Mouse (Mus musculus): ENCODE results near the gene Emcn. TPM values are rescaled to one million over a fixed set of nuclear protein-coding genes. Genes with fewer than 3 reads are reported as not detected.

Emcn gene
- total RNA-seq (2021), result 10 to 100 TPM in 1 of 2 experiments, 1 to 10 TPM in 1; 8.4 to 10.8 TPM

DNA sequence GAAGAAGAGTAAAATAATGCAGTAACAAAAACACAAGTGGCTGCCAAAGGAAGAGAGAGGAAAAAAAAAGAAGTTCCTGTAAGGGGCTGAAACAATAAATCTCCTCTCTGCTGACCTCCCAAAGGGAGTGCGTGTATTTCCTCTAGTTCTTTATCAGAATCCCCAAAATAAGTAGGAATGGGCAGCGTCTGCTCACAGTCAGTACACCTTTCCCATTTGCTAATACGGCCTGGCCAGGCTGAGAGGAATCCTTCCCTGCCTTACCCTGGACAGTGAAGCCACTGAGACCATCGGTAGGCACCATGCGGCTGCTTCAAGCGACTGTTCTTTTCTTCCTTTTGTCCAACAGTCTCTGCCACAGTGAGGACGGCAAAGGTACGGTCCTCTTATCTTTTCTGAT, at the start of gene Emcn:
Gene Emcn, plus strand, starts transcription at position 130 of the 400 bp plus-strand sequence.
- intact Hi-C loops (cut with DNase I), result no loop called here
- DNase-seq (ENCODE audit: low spot score in 2 of 2), result no peak

DNA sequence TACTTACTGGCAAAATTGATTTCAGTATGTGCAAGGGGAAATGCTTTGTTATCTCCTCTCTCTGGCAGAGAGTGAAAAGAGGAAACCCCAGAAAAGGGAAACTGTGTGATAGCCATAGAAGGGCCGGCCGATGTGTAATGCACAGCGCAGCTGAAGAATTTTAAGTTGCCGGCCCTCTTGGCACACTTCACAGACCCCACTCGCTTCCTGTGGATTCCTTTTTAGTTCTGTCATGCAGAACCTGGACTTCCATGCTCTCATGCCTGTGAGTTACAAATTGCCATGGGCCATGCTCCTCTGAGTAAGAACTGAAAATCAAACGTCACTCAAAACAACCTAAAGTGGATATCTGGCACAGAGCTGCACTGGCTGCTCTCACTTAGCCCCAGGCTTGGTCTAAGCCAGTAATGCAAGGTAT, 47.7 kb upstream of the Emcn start:
- intact Hi-C loops (cut with DNase I), result no loop called here

DNA sequence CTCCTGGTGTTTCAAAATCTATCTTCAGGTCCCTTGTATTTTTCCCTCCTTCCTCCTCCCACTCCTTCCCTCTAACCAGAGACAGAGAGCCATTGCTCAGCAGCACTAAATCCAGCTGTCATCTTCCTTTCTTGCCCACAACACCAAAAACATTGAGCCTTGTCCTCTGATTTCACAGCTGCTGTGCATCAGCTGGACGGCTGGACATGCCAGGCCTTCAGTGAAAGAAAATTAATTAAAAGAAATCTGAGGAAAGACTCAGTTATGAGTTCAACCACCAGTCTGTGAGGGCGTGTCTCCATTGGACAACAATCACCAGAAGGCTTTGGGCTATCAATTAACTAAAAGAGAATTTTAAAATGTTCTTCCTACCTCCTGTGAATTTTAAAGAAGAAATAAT, 42.6 kb upstream of the Emcn start:
- intact Hi-C loops (cut with DNase I), result no loop called here
- DNase-seq (ENCODE audit: low spot score in 2 of 2), result no peak

More for the DNA sequence above, 47.7 kb upstream of the Emcn start:
- DNase-seq (ENCODE audit: low spot score in 2 of 2), result no peak

- DNase-seq (ENCODE audit: low spot score in 2 of 2), result no peak
- intact Hi-C loops (cut with DNase I), result no loop called here
These were observed 40.7 kb upstream of the Emcn start for GRCm38 (mm10) chr3:137300210-137300609.

DNA sequence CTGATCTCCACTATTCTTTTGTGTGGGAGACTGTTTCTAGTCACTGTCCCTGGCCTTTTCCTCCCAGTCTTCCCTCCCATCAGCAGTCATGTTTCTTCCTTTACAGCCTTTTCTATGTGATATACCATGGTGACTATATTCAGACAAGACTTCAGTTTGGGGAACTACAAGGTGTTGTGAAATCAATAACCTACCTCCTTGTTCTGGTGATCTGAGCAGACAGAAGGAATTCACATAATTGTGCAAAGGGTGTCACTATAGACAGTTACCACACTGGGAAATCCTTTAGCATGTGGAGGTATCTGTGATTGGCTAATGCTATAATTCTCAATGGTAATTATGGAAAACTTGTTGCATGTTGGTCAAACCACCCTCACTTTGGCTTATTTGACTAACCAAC, 39.7 kb upstream of the Emcn start:
- no peak for DNase-seq (ENCODE audit: low spot score in 2 of 2)
- intact Hi-C loops (cut with DNase I), result no loop called here

DNA sequence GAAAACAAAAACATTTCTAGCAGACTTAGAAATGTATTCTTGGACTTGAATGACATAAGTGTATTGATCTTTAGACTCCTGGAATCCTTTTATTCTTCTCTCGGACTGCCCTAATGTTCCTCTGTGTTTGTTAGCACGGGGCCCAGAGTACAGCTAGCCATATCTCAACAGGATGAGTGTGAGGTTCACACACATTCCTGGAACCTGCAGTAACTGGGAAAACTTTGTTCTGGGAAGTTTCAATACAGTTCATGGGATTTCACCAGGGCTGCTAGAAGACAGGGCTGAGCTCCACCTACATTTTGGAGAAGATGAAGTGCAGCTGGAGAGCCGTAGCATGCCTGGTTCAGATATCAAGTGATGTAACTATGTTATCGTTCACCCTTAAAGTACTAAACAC, 38.1 kb upstream of the Emcn start:
- DNase-seq (ENCODE audit: low spot score in 2 of 2), result no peak
- intact Hi-C loops (cut with DNase I), result no loop called here

DNA sequence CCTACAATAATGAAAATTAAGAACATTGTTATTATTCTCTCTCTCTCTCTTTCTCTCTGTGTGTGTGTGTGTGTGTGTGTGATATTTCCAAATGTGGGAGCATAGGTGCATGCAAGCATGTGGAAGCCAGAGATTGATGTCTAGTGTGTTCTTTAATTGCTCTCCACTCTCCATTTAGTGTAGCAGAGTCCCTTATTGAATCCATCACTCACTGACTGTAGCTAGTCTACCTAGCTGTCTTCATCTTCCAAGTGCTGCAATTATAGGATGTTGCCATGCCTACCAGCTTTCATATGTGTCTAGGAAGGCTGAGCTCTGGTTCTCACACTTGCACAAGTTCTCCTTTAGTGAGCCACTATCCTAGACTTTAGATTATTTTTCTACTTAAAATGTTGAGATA, 30.9 kb upstream of the Emcn start:
- DNase-seq (ENCODE audit: low spot score in 2 of 2), result no peak
- intact Hi-C loops (cut with DNase I), result no loop called here

GRCm38 (mm10) chr3:137312540-137312939, 28.3 kb upstream of the Emcn start:
- intact Hi-C loops (cut with DNase I), result no loop called here
- no peak for DNase-seq (ENCODE audit: low spot score in 2 of 2)

DNA sequence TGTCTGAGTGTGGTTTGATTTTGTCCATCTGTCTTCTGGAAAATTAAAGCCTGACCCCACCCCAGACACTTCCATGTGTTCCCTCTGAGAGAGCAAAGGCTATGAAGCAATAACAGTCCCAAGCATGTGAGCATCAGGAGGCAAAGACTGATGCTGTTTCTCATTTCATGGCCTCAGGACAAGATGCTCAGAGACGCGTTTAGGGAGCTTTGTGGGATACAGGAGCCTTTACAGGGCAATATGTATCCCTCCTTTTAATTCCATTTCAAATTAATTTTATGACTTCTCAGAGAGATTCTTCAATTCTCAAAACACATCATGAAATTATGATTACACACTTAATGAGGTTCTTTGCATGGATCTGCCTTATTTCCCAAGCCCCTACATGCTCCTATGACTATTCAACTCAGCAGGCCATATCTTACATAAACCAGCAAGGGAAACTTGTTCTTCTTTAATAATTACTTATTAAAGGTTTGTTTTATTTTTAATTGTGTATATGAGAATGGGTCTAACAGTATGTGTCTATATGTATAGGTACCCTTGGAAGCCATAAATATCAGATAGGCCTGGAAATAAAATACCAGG, 27.0 kb upstream of the Emcn start:
- intact Hi-C loops (cut with DNase I), result no loop called here
- no peak for DNase-seq (ENCODE audit: low spot score in 2 of 2)

GRCm38 (mm10) chr3:137318371-137318770, 22.5 kb upstream of the Emcn start:
- intact Hi-C loops (cut with DNase I), result no loop called here
- DNase-seq (ENCODE audit: low spot score in 2 of 2), result no peak

DNA sequence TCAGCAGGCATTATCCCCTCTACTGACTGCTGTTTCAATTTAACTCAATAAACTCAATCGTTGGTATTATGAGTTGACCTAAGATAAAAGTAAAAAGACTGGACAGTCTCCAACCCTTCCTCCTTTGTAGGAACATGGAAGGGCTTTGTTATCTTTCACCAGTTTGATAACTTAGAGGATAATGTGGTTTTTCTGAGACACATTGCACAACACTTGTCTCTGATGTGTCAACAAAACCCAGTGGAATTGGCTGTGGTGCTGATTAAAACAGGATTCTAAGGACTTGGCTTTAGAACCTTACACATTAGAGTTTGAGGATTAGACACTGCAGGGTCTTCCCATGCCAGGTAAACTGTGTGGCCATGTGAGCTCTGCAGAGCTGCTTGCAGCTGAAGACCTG, 20.9 kb upstream of the Emcn start:
- intact Hi-C loops (cut with DNase I), result no loop called here
- DNase-seq (ENCODE audit: low spot score in 2 of 2), result no peak

DNA sequence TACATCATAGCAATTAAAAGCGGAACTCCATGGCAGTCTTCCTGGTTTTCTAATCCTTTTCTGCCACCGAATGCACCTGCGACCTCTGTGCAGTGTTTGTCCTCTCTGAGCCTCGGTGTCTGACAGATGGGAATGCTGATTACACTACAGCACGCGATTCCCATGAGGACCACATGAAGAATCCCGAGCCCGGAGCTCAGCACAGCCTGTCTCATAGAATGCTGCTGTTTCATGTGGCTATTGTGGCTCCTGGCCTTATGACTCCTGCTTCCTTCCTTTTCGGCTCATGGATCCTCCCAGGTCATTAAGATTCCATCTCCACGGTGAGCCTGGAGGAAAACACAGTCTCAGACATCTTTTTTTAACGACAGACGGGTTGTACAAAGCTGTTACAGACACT, 18.6 kb upstream of the Emcn start:
- no peak for DNase-seq (ENCODE audit: low spot score in 2 of 2)
- intact Hi-C loops (cut with DNase I), result no loop called here

GRCm38 (mm10) chr3:137329898-137330297, 11.0 kb upstream of the Emcn start:
- no peak for DNase-seq (ENCODE audit: low spot score in 2 of 2)
- intact Hi-C loops (cut with DNase I), result no loop called here

DNA sequence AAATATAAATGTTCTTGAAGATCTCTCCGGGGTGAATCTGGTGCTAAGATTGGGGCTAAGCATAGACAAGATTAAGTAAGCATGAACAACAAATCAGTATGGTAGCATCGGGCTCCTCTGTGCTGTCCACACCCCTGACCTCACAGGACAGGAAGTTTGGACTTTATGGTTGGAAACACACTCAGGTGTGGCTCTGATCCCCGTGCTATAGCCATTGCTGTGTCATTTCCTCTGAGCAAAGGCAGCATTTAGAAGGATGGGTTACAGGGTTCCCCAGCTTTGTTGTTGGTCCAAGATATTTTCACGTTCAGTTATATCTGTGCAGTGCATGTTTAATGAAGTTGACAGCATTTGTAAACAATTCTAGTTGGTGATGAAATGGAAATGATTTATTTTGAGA, 9.9 kb upstream of the Emcn start:
- intact Hi-C loops (cut with DNase I), result no loop called here
- DNase-seq (ENCODE audit: low spot score in 2 of 2), result no peak

GRCm38 (mm10) chr3:137332531-137332930, 8.3 kb upstream of the Emcn start:
- intact Hi-C loops (cut with DNase I), result no loop called here
- no peak for DNase-seq (ENCODE audit: low spot score in 2 of 2)

DNA sequence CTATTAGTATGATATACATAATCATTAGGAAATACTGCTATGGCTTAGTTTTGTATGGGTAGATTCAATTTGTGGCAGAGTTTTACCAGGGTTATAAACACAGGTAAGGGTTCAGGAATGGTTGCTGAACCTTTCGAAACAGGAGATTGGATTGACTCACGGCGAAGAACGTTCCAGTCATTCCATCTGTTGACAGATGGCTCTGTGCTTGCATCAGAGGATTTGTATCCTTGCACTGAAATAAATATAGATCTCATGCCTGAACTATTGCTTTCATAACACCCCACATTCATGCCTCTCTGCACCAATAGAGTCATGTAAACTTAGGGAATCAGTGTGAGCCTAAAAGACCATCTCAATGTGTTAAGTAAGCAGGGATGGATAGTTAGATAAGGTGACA, 4.9 kb upstream of the Emcn start:
- DNase-seq (ENCODE audit: low spot score in 2 of 2), result no peak
- intact Hi-C loops (cut with DNase I), result no loop called here

DNA sequence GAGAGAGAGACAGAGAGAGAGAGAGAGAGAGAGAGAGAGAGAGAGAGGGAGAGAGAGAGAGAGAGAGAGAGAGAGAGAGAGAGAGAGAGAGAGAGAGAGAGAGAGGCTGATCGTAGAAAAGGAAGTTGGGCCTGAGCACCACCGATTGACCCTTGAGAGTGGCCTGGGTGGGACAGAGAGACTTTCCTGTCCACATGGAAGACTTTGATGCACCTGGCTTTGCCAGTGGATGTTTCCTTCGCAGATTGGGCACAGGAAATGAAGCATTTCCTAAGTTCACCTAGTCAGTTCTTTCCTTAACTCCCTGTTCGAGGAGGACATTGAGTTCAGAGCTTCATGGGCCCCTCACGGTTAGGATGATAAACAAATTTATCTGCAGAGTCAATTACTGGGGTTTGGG, 2.6 kb downstream of the Emcn start:
- DNase-seq (ENCODE audit: low spot score in 2 of 2), result no peak
- intact Hi-C loops (cut with DNase I), result no loop called here

DNA sequence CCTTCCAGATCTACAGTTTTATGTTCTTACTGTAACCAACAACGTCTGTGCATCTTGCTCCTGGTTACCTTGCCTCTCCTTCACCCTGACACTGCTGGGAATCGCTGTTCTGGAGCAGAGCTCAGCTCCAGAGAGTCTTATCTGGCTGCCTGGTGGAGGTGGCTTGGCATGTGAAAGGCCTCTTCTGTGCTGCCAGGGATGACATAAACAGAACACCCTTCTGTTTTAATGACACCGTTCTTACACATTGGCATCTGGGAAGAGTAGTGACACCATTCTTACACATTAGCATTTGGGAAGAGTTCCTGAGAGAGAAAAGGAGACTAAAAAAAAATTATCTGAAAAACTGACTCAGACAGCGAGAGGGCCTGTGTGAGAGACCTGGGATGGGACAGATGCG, 11.0 kb downstream of the Emcn start:
- intact Hi-C loops (cut with DNase I), result no loop called here
- DNase-seq (ENCODE audit: low spot score in 2 of 2), result peak in 1 of 2 experiments; percentile 57

GRCm38 (mm10) chr3:137356697-137357096, 15.8 kb downstream of the Emcn start:
- intact Hi-C loops (cut with DNase I), result no loop called here
- DNase-seq (ENCODE audit: low spot score in 2 of 2), result no peak

DNA sequence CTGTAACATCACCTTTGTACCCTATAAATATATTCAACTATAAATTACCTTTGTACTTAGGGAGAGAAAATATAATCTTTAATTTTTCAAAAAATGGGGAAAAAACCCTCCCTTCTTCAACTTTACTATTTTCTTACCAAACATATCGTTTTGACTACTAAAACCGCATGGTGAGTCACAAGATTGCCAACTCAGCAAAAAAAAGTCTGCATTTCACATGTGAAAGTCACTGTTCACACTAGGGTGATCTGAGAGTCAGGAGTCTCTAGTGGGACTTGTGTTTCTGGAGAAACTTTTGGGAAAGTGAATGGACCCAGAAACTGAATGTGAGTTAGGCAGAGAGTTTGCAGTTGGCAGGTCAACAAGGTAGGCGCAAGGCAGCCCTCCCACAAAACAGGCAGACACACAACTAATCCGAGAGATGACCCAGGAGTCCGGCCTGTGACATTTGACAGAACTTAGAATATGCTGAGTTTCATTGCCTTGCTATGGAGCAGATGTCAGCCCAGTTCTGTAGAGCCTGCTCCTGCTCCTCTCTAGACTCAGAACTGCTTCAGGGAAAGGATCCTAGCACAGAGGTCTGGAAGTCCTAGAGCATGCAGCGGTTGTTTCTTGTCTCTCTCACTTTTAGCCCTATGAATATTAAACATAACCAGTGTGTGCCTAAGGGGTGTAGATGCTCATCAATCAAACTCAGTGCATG, 26.4 kb downstream of the Emcn start:
- DNase-seq (ENCODE audit: low spot score in 2 of 2), result no peak
- intact Hi-C loops (cut with DNase I), result no loop called here

DNA sequence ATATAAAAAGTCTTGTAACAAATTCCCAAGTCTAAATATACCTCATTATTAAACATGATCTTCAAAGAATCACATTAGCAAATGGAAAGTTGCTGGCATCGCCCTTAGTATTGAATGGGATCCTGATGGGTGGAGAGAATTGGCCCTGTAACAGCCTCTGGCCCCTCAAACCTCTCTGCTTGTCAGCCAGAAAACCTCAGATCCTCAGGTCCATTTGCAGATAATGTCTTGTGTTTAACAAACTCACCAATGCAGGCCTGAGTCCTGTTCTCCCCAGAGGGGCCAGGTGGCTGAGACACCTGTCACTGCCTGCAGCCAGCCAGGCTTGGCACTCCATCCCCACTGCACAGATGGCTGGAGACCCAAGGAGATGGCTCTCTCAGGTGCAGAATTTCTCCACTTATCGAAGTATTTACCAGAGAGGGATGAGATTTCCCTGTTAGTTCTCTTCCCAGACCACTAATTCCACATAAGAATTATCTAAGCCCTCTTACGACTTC, 27.0 kb downstream of the Emcn start:
- intact Hi-C loops (cut with DNase I), result no loop called here
- no peak for DNase-seq (ENCODE audit: low spot score in 2 of 2)

GRCm38 (mm10) chr3:137372854-137373253, 32.0 kb downstream of the Emcn start:
- no peak for DNase-seq (ENCODE audit: low spot score in 2 of 2)

More at GRCm38 (mm10) chr3:137372854-137373253, 32.0 kb downstream of the Emcn start:
- intact Hi-C loops (cut with DNase I), result no loop called here
